Mouse (Mus musculus) MEL (cell line): ENCODE measurements around the gene Pik3c2b. TPM values are rescaled to one million over a fixed set of nuclear protein-coding genes. Genes with fewer than 3 reads are reported as not detected.
A peak's percentile ranks its signal among the peaks of the same experiment; 100 is the strongest.

Experiments
- DNase-seq: peaks from one replicate; pipeline ENCODE4 v3.0.0; 2011; ENCODE audit warnings: low read depth, low spot score
- H3K27ac ChIP-seq: 2 replicates; pipeline ENCODE4 v1.5.1; 2012; ENCODE audit warnings: low read depth, mild to moderate bottlenecking, control low read depth, low read length, moderate library complexity; ENCODE audit not compliant: control insufficient read depth
- H3K27me3 ChIP-seq, 2 experiments: fragments of 150-350 bp in 1 of 2; sonication (generic) in 1 of 2; 2 replicates each; pipeline ENCODE4 v1.6.1; 2012; ENCODE audit warnings: low read length in 2 of 2, mild to moderate bottlenecking in 2 of 2, improper control_type of control experiment in 1 of 2, moderate library complexity in 1 of 2; ENCODE audit not compliant: insufficient read depth in 2 of 2, control insufficient read depth in 1 of 2
- H3K36me3 ChIP-seq, 2 experiments: 2 replicates each; pipeline ENCODE4 v1.6.1; 2012 to 2014; ENCODE audit warnings: low read length in 2 of 2, improper control_type of control experiment in 1 of 2, inconsistent platforms in 1 of 2, mild to moderate bottlenecking in 1 of 2; ENCODE audit not compliant: insufficient read depth in 2 of 2, control insufficient read depth in 1 of 2
- H3K4me1 ChIP-seq, 2 experiments: fragments of 150-350 bp in 1 of 2; sonication (generic) in 1 of 2; 2 replicates each; pipeline ENCODE4 v1.6.1; 2012; ENCODE audit warnings: low read length in 2 of 2, improper control_type of control experiment in 1 of 2, mild to moderate bottlenecking in 1 of 2; ENCODE audit not compliant: insufficient read depth in 2 of 2, control insufficient read depth in 1 of 2
- H3K4me3 ChIP-seq, 2 experiments: fragments of 150-350 bp in 1 of 2; sonication (generic) in 1 of 2; 2 replicates each; pipeline ENCODE4 v1.5.1; 2012; ENCODE audit warnings: low read depth in 2 of 2, low read length in 2 of 2, mild to moderate bottlenecking in 2 of 2, moderate library complexity in 2 of 2, control low read depth in 1 of 2, improper control_type of control experiment in 1 of 2; ENCODE audit not compliant: control insufficient read depth in 1 of 2, insufficient read depth in 1 of 2
- H3K79me2 ChIP-seq: 2 replicates; pipeline ENCODE4 v1.6.1; 2012; ENCODE audit warnings: mild to moderate bottlenecking, low read length, moderate library complexity; ENCODE audit not compliant: control insufficient read depth, poor library complexity, insufficient read depth
- H3K9ac ChIP-seq: 2 replicates; pipeline ENCODE4 v1.6.1; 2012; ENCODE audit warnings: low read depth, mild to moderate bottlenecking, control low read depth, low read length, moderate library complexity; ENCODE audit not compliant: control insufficient read depth, poor library complexity, severe bottlenecking
- H3K9me3 ChIP-seq: fragments of 150-350 bp; sonication (generic); replicated peaks from 2 replicates; pipeline ENCODE4 v1.6.1; 2012; ENCODE audit warnings: mild to moderate bottlenecking, low read length, improper control_type of control experiment, moderate library complexity; ENCODE audit not compliant: insufficient read depth
- BHLHE40 ChIP-seq: IDR thresholded peaks from 2 replicates; pipeline ENCODE4 v1.6.1; 2012; ENCODE audit warnings: low read depth, mild to moderate bottlenecking, inconsistent platforms, low read length, improper control_type of control experiment, borderline replicate concordance
- CHD2 ChIP-seq: IDR thresholded peaks from 2 replicates; pipeline ENCODE4 v1.6.1; 2011; ENCODE audit warnings: low read length, improper control_type of control experiment
- E2F4 ChIP-seq: IDR thresholded peaks from 2 replicates; pipeline ENCODE4 v1.6.1; 2011; ENCODE audit warnings: low read depth, low read length, improper control_type of control experiment, borderline replicate concordance
- EP300 ChIP-seq, 2 experiments: IDR thresholded peaks; 2 replicates each; pipeline ENCODE4 v1.6.1; 2011; ENCODE audit warnings: improper control_type of control experiment in 2 of 2, low read length in 2 of 2, low read depth in 1 of 2, mild to moderate bottlenecking in 1 of 2
- ETS1 ChIP-seq: IDR thresholded peaks from 2 replicates; pipeline ENCODE4 v1.6.1; 2012; ENCODE audit warnings: low read depth, mild to moderate bottlenecking, inconsistent platforms, low read length, improper control_type of control experiment, moderate library complexity
- GATA1 ChIP-seq: IDR thresholded peaks from 2 replicates; pipeline ENCODE4 v1.6.1; 2011; ENCODE audit warnings: low read depth, low read length, improper control_type of control experiment
- MAFK ChIP-seq: IDR thresholded peaks from 2 replicates; pipeline ENCODE4 v1.6.1; 2011; ENCODE audit warnings: low read depth, mild to moderate bottlenecking, low read length, improper control_type of control experiment, borderline replicate concordance
- MAX ChIP-seq: IDR thresholded peaks from 2 replicates; pipeline ENCODE4 v1.6.1; 2011; ENCODE audit warnings: low read length, improper control_type of control experiment
- MEF2A ChIP-seq: IDR thresholded peaks from 2 replicates; pipeline ENCODE4 v1.6.1; 2014; ENCODE audit warnings: low read depth, mild to moderate bottlenecking, inconsistent platforms, low read length, improper control_type of control experiment; ENCODE audit not compliant: poor library complexity, insufficient replicate concordance, severe bottlenecking; ENCODE audit errors: extremely low read depth
- MXI1 ChIP-seq: IDR thresholded peaks from 2 replicates; pipeline ENCODE4 v1.6.1; 2011; ENCODE audit warnings: mild to moderate bottlenecking, low read depth, low read length, improper control_type of control experiment
- MYB ChIP-seq: IDR thresholded peaks from 2 replicates; pipeline ENCODE4 v1.6.1; 2011; ENCODE audit warnings: mild to moderate bottlenecking, low read depth, low read length, improper control_type of control experiment
- MYC ChIP-seq: IDR thresholded peaks from 2 replicates; pipeline ENCODE4 v1.6.1; 2011; ENCODE audit warnings: low read depth, mild to moderate bottlenecking, low read length, improper control_type of control experiment, moderate library complexity
- NELFE ChIP-seq: IDR thresholded peaks from 2 replicates; pipeline ENCODE4 v1.6.1; 2011; ENCODE audit warnings: low read depth, low read length, improper control_type of control experiment
- NRF1 ChIP-seq: IDR thresholded peaks from 2 replicates; pipeline ENCODE4 v1.6.1; 2014; ENCODE audit warnings: low read depth, mild to moderate bottlenecking, inconsistent platforms, low read length, improper control_type of control experiment, moderate library complexity; ENCODE audit not compliant: poor library complexity, insufficient read depth, severe bottlenecking
- POLR2AphosphoS5 ChIP-seq: IDR thresholded peaks from 2 replicates; pipeline ENCODE4 v1.6.1; 2012; ENCODE audit warnings: low read depth, borderline replicate concordance, mild to moderate bottlenecking, inconsistent platforms, low read length, moderate library complexity, mixed read lengths
- RAD21 ChIP-seq: IDR thresholded peaks from 2 replicates; pipeline ENCODE4 v1.6.1; 2011; ENCODE audit warnings: mild to moderate bottlenecking, low read depth, low read length, improper control_type of control experiment
- RCOR1 ChIP-seq: IDR thresholded peaks from 2 replicates; pipeline ENCODE4 v1.6.1; 2012; ENCODE audit warnings: low read depth, mild to moderate bottlenecking, inconsistent platforms, low read length, improper control_type of control experiment
- SIN3A ChIP-seq: IDR thresholded peaks from 2 replicates; pipeline ENCODE4 v1.6.1; 2012; ENCODE audit warnings: low read length, improper control_type of control experiment, inconsistent platforms
- TAL1 ChIP-seq: IDR thresholded peaks from 2 replicates; pipeline ENCODE4 v1.6.1; 2012; ENCODE audit warnings: mild to moderate bottlenecking, inconsistent platforms, low read length, moderate library complexity, mixed read lengths
- USF1 ChIP-seq: IDR thresholded peaks from 2 replicates; pipeline ENCODE4 v1.6.1; 2014; ENCODE audit warnings: low read depth, mild to moderate bottlenecking, inconsistent platforms, low read length, improper control_type of control experiment, moderate library complexity
- ZKSCAN1 ChIP-seq: IDR thresholded peaks from 2 replicates; pipeline ENCODE4 v1.6.1; 2012; ENCODE audit warnings: low read depth, mild to moderate bottlenecking, inconsistent platforms, low read length, improper control_type of control experiment, moderate library complexity
- ZMIZ1 ChIP-seq: IDR thresholded peaks from 2 replicates; pipeline ENCODE4 v1.6.1; 2012; ENCODE audit warnings: low read depth, mild to moderate bottlenecking, inconsistent platforms, low read length, improper control_type of control experiment, moderate library complexity
- polyA plus RNA-seq, 2 experiments: library from polyadenylated mRNA; stranded (reverse) in 1 of 2; unstranded in 1 of 2; fragments of >175 nt in 1 of 2; fragments of >200 nt in 1 of 2; gene quantifications; 2 replicates each; pipeline versions ENCODE4 v1.2.1 to v1.2.4; 2012; ENCODE audit warnings: low replicate concordance in 2 of 2, low read depth in 1 of 2; ENCODE audit not compliant: insufficient read length in 2 of 2, insufficient read depth in 1 of 2, missing spikeins in 1 of 2
- total RNA-seq: library from RNA; depleted of rRNA; stranded (reverse); fragments of 300-350 nt; gene quantifications from 2 replicates; pipeline ENCODE4 v1.2.3, GENCODE M21; 2012

The Pik3c2b gene
- total and polyA plus RNA-seq, 3 experiments, result 2.9 to 3.2 TPM; not detected in 1

DNA sequence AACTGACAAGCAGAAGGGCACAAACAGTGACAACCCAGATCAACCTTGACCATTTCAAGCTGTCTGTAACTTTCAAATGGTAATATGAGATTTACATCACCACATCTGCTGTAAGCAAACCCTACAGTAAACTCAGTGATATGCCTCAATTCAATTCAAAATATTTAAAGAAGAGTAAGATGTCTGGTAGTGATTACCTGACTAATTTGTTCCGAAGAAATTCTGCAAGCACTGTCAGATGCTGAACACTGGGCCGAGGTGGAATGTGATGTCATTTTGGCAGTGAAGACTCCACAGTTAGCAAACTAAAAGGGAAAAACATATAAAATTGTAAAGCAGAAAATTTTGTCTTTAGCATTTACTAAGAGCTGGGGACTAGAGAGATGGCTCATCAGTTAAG lies 26.9 kb upstream of the Pik3c2b start:
- Histone ChIP-seq H3K79me2 (peaks cover 47% of the 10 kb centered on the region), H3K4me3 (no peak overlapping the region), H3K27ac (no peak overlapping the region), H3K4me1 (peaks cover 12 to 17% of the 10 kb centered on the region in 2 experiments), H3K36me3 (peaks cover 29 to 38% of the 10 kb centered on the region in 2 experiments), H3K9ac (no peak overlapping the region), H3K27me3 (no peaks in the 10 kb centered on the region), H3K9me3 (no peaks in the 10 kb centered on the region)
- TF ChIP-seq POLR2AphosphoS5 (no peak), NRF1 (no peak), ZKSCAN1 (no peak), CHD2 (no peak)
- no peak for DNase-seq

- Histone ChIP-seq H3K27me3 (no peaks in the 10 kb centered on the region), H3K27ac (no peak overlapping the region), H3K4me3 (no peak overlapping the region), H3K9me3 (no peaks in the 10 kb centered on the region), H3K4me1 (peaks cover 12 to 23% of the 10 kb centered on the region in 2 experiments), H3K36me3 (peaks cover 33 to 35% of the 10 kb centered on the region in 2 experiments), H3K9ac (no peak overlapping the region), H3K79me2 (peaks cover 55% of the 10 kb centered on the region)
- TF ChIP-seq USF1, result no peak
- no peak for TF ChIP-seq MAX
- TF ChIP-seq BHLHE40, result no peak
- TF ChIP-seq MYC, result no peak
- no peak for TF ChIP-seq MXI1
- no peak for TF ChIP-seq POLR2AphosphoS5
- TF ChIP-seq ZKSCAN1, result no peak
- TF ChIP-seq MYB, result no peak
- TF ChIP-seq TAL1, result no peak
- peak; percentile 41 for TF ChIP-seq SIN3A
- no peak for TF ChIP-seq RAD21
- no peak for TF ChIP-seq RCOR1
- TF ChIP-seq ZMIZ1, result no peak
- TF ChIP-seq CHD2, result no peak
- TF ChIP-seq GATA1, result peak; percentile 71
- TF ChIP-seq MAFK, result no peak
- TF ChIP-seq NELFE, result no peak
- peak; percentile 24; the same call in 1 of the 2 replicates for TF ChIP-seq ETS1
- TF ChIP-seq EP300 (IDR thresholded peaks at IDR 0.05; ENCODE audit: low read depth in 1 of 2, low read length in 2 of 2), result peak in 1 of 2 experiments; percentile 9; a peak in 1 of 4 replicates
- TF ChIP-seq E2F4, result no peak
- no peak for TF ChIP-seq MEF2A
- DNase-seq, result peak; percentile 69
These were observed 26.2 kb upstream of the Pik3c2b start for GRCm38 (mm10) chr1:133019312-133019711.
